Mouse (Mus musculus): Measurements from ENCODE around the gene Ssh3.

The Ssh3 gene

DNA sequence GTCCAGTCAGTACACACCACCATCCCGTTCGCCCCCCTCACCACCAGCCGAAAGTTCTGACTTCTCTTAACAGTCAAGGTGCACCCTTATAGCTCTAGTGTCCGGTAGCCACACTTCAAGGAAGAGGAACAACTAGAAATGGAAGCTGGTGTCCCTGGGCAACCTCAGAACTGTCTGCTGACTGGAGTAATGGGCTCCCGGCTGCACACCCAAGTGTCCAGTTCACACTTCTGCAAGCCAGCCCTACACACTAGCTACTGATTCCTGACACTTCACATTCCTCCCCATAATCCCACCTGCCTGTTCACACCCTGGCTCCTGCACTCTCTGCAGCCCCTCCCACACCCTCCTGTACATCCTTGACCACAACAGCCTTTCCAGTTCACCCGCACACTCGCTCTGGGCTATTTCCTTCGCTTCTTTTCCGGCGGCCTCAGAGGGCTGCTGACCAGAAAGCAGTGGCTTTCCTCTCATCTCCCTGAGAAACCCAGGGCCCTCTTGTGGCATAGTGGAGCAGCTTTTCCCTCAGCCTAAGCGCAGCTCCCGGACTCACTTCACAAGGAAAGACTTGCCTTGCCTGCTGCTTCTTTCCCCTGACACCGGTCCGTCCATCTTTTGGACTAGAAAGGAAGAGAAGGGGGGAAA lies 52.8 kb downstream of the Ssh3 start:
- DNase-seq (ENCODE audit: low spot score in 2 of 2): no peak

DNA sequence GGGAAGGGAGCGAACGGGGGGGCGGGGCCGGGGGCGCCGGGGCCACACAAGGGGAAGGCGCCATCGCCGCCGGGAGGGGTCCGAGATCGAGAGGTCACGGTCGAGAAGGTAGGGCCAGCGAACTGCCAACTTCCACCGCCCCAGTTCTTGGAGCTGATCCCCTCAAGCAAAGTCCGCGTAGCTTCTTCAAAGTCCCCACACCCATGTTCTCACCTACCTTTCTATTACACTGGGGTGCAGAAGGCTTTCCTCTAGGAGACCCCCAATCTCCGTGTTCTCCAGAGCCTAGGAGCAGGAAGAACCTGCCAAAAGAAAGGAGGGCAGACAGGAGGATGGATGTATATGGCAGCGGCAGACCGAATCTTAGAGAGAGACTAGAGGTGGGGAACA lies 53.5 kb downstream of the Ssh3 start:
- DNase-seq (ENCODE audit: low spot score in 2 of 2): no peak

DNA sequence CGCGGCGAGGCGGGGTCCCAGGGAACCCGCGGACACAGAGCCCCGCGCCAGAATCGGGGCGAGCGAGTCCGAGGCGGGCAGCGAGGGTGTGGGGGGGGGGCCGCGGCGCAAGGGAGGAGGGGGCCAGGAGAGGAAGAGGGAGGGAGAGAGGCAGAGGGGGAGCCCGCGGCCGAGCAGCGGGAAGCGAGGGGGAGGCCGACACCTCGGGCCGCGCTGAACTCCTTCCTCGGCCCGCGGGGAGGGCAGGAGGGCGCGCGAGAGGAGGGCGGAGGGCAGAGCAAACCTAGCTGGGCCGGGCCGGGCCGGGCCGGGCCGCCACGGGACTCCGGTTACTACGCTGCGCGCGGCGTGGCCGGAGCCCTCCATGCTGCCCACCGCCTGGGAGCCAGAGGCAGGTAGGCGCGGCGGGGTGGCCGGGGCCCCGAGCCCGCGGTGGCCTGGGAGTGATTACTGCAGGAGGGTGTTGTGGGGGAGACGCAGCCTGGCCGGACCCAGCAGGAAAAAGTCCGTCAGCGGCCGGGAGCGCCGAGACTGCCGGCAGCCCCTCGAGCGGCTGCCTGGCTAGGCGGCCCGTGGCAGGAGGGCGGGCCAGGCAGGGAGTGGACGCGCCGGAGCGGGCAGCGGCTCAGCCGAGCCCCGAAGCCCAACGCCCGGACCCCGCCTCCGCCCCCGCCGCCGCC lies 54.1 kb downstream of the Ssh3 start:
- DNase-seq (ENCODE audit: low spot score in 2 of 2): no peak

GRCm38 (mm10) chr19:4214071-4214770 lies 54.8 kb downstream of the Ssh3 start, which contains the start of the genes Clcf1 and AC109138.7:
TSS of gene Clcf1 (plus strand) at chr19:4214238.
TSS of gene AC109138.7 (plus strand) at chr19:4214357.
- no peak for DNase-seq (ENCODE audit: low spot score in 2 of 2)

DNA sequence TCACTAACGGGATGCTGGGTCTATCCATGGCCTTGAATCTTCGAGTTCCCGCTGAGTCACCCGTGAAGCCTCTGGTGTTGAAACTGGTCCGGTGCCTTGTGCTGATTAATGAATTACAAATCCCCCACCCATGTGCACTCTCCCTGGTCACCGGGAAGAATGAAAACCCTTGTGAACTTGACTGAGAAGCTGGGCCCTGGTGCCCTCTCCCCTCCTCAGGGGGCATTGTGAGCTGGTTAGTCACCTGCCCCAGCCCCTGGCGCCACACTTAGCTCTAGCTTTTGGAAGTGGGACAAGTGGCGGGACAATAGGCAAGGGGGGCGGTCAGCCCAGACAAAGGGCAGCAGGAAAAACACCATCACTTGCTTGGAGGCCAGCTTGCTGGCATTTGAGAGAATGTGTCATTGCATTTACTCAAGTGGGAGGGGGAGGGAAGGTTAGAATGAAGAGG lies 55.4 kb downstream of the Ssh3 start:
- DNase-seq (ENCODE audit: low spot score in 2 of 2): no peak

GRCm38 (mm10) chr19:4211891-4212588 lies 56.9 kb downstream of the Ssh3 start:
- DNase-seq (ENCODE audit: low spot score in 2 of 2): no peak

Measured in frontal cortex, postnatal 14 days (tissue).